16 mouse cellular contexts compared by ENCODE assay signal in genomic region chr12:25245251-25245650, GRCm38 (mm10).
DNase-seq lines count a peak whose midpoint lies in the region; ATAC-seq and TF ChIP-seq lines count a peak whose summit lies in the region.
"Had no signal": no experiment of that assay in that cellular context is flagged by ENCODE, and none has a peak within 500 bp of the region (broad histone marks: within the 10 kb centered on the region; RNA-seq: fewer than 3 reads in every experiment).

No protein-coding gene starts in this region.

- H3K27ac ChIP-seq in heart, postnatal 0 days (ENCODE audit: low read depth) = peak overlapping the region; percentile 38
- H3K27ac ChIP-seq: forebrain, embryonic 15.5 days; limb, embryonic 12.5 days; liver, embryonic 13.5 days; midbrain, embryonic 10.5 days had no signal

- no peak overlapping the region; the same call in 1 of the 2 replicates for H3K4me2 ChIP-seq in heart, postnatal 0 days (ENCODE audit: low read depth, low read length)
- H3K4me2 ChIP-seq: forebrain, embryonic 15.5 days; limb, embryonic 12.5 days; liver, embryonic 13.5 days had no signal

- no peaks in the 10 kb centered on the region for H3K9me3 ChIP-seq in heart, postnatal 0 days (replicated peaks; ENCODE audit: control insufficient read depth, low read length)
- H3K9me3 ChIP-seq: forebrain, embryonic 15.5 days; limb, embryonic 12.5 days; liver, embryonic 13.5 days; midbrain, embryonic 10.5 days had no signal

- ATAC-seq in heart, postnatal 0 days (ENCODE audit: insufficient read depth, low read depth) = peak; percentile 27; the same call in 1 of the 2 replicates
- ATAC-seq in erythroblast, adult 5-6 weeks (replicated peaks; ENCODE audit: low FRiP score, poor library complexity, severe bottlenecking) = no peak

- H3K27me3 ChIP-seq in heart, postnatal 0 days (ENCODE audit: control insufficient read depth, insufficient read depth, low read length) = no peaks in the 10 kb centered on the region
- H3K27me3 ChIP-seq: forebrain, embryonic 15.5 days; limb, embryonic 12.5 days had no signal

- intact Hi-C loops in heart, postnatal 25 days (cut with DNase I) = no loop called here

- no peak for TF ChIP-seq EP300 in heart, postnatal 0 days (IDR thresholded peaks at IDR 0.05; ENCODE audit: low read depth)

- TF ChIP-seq CTCF in heart, postnatal 0 days (IDR thresholded peaks at IDR 0.05; ENCODE audit: low read depth) = no peak

- no peak overlapping the region for H3K4me3 ChIP-seq in heart, postnatal 0 days (ENCODE audit: low read depth, low read length)
- H3K4me3 ChIP-seq: forebrain, embryonic 15.5 days; limb, embryonic 12.5 days; liver, embryonic 13.5 days; midbrain, embryonic 10.5 days had no signal

- H3K4me1 ChIP-seq in heart, postnatal 0 days (ENCODE audit: control insufficient read depth, insufficient read depth) = peaks cover 19% of the 10 kb centered on the region
- H3K4me1 ChIP-seq: forebrain, embryonic 15.5 days had no signal

- WGBS in heart, postnatal 0 days = 39% methylated on average over 5 of the region's 5 CpGs

- peak; percentile 82 to 92 for DNase-seq in adrenal gland, adult (ENCODE audit: inconsistent age in 2 of 2, low spot score in 1 of 2)
- DNase-seq in adrenal gland, postnatal 4 days (ENCODE audit: low spot score in 2 of 2) = no peak
- no peak for DNase-seq in heart, postnatal 0 days (ENCODE audit: low spot score)
- DNase-seq in heart, postnatal 25 days (ENCODE audit: low spot score) = no peak
- peak; percentile 38 for DNase-seq in ovary, adult 18-20 months (ENCODE audit: low spot score)
- no peak for DNase-seq in ovary, postnatal 36 days (ENCODE audit: low spot score)
- no peak for DNase-seq in yolk sac, embryonic 10.5 days (ENCODE audit: low spot score)
- DNase-seq: cerebellum, adult 11 months; cerebellum, postnatal 25 days; liver, embryonic 13.5 days; lung, postnatal 36 days; thymus, postnatal 25 days had no signal

- no peaks in the 10 kb centered on the region for H3K36me3 ChIP-seq in heart, postnatal 0 days (replicated peaks; ENCODE audit: control insufficient read depth, insufficient read depth, low read length)
- H3K36me3 ChIP-seq: forebrain, embryonic 15.5 days; limb, embryonic 12.5 days; liver, embryonic 13.5 days; midbrain, embryonic 10.5 days had no signal

- H3K9ac ChIP-seq in heart, postnatal 0 days (replicated peaks; ENCODE audit: low read depth, low read length) = no peak overlapping the region
- H3K9ac ChIP-seq: forebrain, embryonic 15.5 days; limb, embryonic 12.5 days; liver, embryonic 13.5 days had no signal

Comparison
In these comparisons a context has a peak if more than half of its experiments do, and no peak if none do; other contexts are left out.
1. DNase-seq: peak in adrenal gland, adult (2 of 2) and ovary, adult 18-20 months (single experiment); none in adrenal gland, postnatal 4 days (0 of 2), heart, postnatal 0 days (single experiment), heart, postnatal 25 days (single experiment), ovary, postnatal 36 days (single experiment) and yolk sac, embryonic 10.5 days (single experiment).